Mouse (Mus musculus) forebrain, postnatal 0 days (tissue): Measurements from ENCODE around the gene Camsap1. TPM values are rescaled to one million over a fixed set of nuclear protein-coding genes. Genes with fewer than 3 reads are reported as not detected.

Experiments used
- ATAC-seq: fragments of 200-750 bp; cut with Nextera tagmentation; 2 replicates; pipeline ENCODE4 v1.8.0; 2017; ENCODE audit warnings: mild to moderate bottlenecking, moderate library complexity
- DNase-seq: peaks from one replicate; pipeline ENCODE4 v3.0.0-alpha.2; 2015
- H3K27ac ChIP-seq: fragments of 300-500 bp; sonication (generic); 2 replicates; pipeline ENCODE4 v1.5.1; 2014; ENCODE audit warnings: low read depth, mild to moderate bottlenecking, antibody characterized with exemption, low read length, moderate library complexity, mixed read lengths
- H3K27me3 ChIP-seq: fragments of 300-500 bp; sonication (generic); 2 replicates; pipeline ENCODE4 v1.6.1; 2014; ENCODE audit warnings: mild to moderate bottlenecking, low read length, mixed read lengths; ENCODE audit not compliant: insufficient read depth
- H3K36me3 ChIP-seq: fragments of 300-500 bp; sonication (generic); 2 replicates; pipeline ENCODE4 v1.6.1; 2014; ENCODE audit warnings: mild to moderate bottlenecking, moderate library complexity; ENCODE audit not compliant: insufficient read depth
- H3K4me1 ChIP-seq: fragments of 300-500 bp; sonication (generic); 2 replicates; pipeline ENCODE4 v1.6.1; 2014; ENCODE audit warnings: antibody characterized with exemption; ENCODE audit not compliant: insufficient read depth
- H3K4me2 ChIP-seq: fragments of 300-500 bp; sonication (generic); 2 replicates; pipeline ENCODE4 v1.6.1; 2014; ENCODE audit warnings: low read depth, mild to moderate bottlenecking, moderate library complexity
- H3K4me3 ChIP-seq: fragments of 300-500 bp; sonication (generic); 2 replicates; pipeline ENCODE4 v1.5.1; 2014; ENCODE audit warnings: low read depth, low read length, mixed read lengths
- H3K9ac ChIP-seq: fragments of 300-500 bp; sonication (generic); 2 replicates; pipeline ENCODE4 v1.6.1; 2014; ENCODE audit warnings: mild to moderate bottlenecking
- H3K9me3 ChIP-seq: fragments of 300-500 bp; sonication (generic); 2 replicates; pipeline ENCODE4 v1.6.1; 2016; ENCODE audit warnings: low read length
- CTCF ChIP-seq: sonication (generic); IDR thresholded peaks from 2 replicates; pipeline ENCODE4 v1.5.1; 2016; ENCODE audit warnings: antibody characterized with exemption, control low read depth, low read depth
- WGBS: fragments of 180-500 bp; shearing (Covaris S2); extraction: QIAGEN DNeasy Blood & Tissue Kit; methylation state at CpG from one replicate; pipeline ENCODE4 v1.1.7; 2014; 5-methylcytosine and 5-hydroxymethylcytosine counted together
- polyA plus RNA-seq: library from polyadenylated mRNA; unstranded; fragments of >200 nt; fragmentation: Nextera tagmentation; extraction: Ambion mirVana; gene quantifications from 2 replicates; pipeline ENCODE4 v1.2.1, GENCODE M21; 2015
- total RNA-seq: library from RNA; depleted of rRNA; stranded (reverse); fragments of >200 nt; gene quantifications from 2 replicates; pipeline ENCODE4 v1.2.3, GENCODE M21; 2014

Gene Camsap1
- total and polyA plus RNA-seq, 2 experiments from 2014 or later: 60.0 to 140 TPM

GRCm38 (mm10) chr2:25947950-25948349 is 35.1 kb downstream of the Camsap1 start:
- WGBS: 81% methylated on average over 3 of the region's 3 CpGs
- ATAC-seq: no peak
- no peaks in the 10 kb centered on the region for H3K4me1 ChIP-seq
- peak; percentile 37 for TF ChIP-seq CTCF
- no peak overlapping the region for H3K4me3 ChIP-seq
- H3K27me3 ChIP-seq: no peaks in the 10 kb centered on the region
- H3K36me3 ChIP-seq: peaks cover 53% of the 10 kb centered on the region
- H3K9ac ChIP-seq: no peak overlapping the region
- no peak overlapping the region for H3K4me2 ChIP-seq
- H3K27ac ChIP-seq: no peak overlapping the region
- DNase-seq: no peak
- no peaks in the 10 kb centered on the region for H3K9me3 ChIP-seq

GRCm38 (mm10) chr2:25943822-25944221 is 39.3 kb downstream of the Camsap1 start:
- Histone ChIP-seq H3K4me2 (no peak overlapping the region), H3K4me1 (no peaks in the 10 kb centered on the region), H3K27me3 (no peaks in the 10 kb centered on the region), H3K27ac (no peak overlapping the region), H3K9ac (no peak overlapping the region), H3K9me3 (no peaks in the 10 kb centered on the region), H3K4me3 (no peak overlapping the region), H3K36me3 (peaks cover 60% of the 10 kb centered on the region)
- no peak for DNase-seq
- no peak for ATAC-seq
- TF ChIP-seq CTCF: no peak
- WGBS: 79% methylated on average over 2 of the region's 2 CpGs

GRCm38 (mm10) chr2:25940503-25940902 is 42.6 kb downstream of the Camsap1 start:
- DNase-seq: no peak
- H3K36me3 ChIP-seq: peaks cover 89% of the 10 kb centered on the region
- TF ChIP-seq CTCF: no peak
- 93% methylated on average over 6 of the region's 6 CpGs for WGBS
- H3K4me1 ChIP-seq: no peaks in the 10 kb centered on the region
- no peaks in the 10 kb centered on the region for H3K9me3 ChIP-seq
- H3K9ac ChIP-seq: no peak overlapping the region
- H3K27ac ChIP-seq: no peak overlapping the region
- ATAC-seq: no peak
- H3K4me2 ChIP-seq: no peak overlapping the region
- no peak overlapping the region for H3K4me3 ChIP-seq
- H3K27me3 ChIP-seq: no peaks in the 10 kb centered on the region

GRCm38 (mm10) chr2:25931249-25931859 is 51.7 kb downstream of the Camsap1 start:
- 83% methylated on average over 6 of the region's 6 CpGs for WGBS
- peak; percentile 57 for TF ChIP-seq CTCF
- DNase-seq: peak; percentile 29

GRCm38 (mm10) chr2:25927821-25928220 is 55.3 kb downstream of the Camsap1 start:
- no peak overlapping the region for H3K4me2 ChIP-seq
- DNase-seq (no peak), ATAC-seq (no peak)
- H3K4me1 ChIP-seq: no peaks in the 10 kb centered on the region
- peaks cover 54% of the 10 kb centered on the region for H3K36me3 ChIP-seq
- no peaks in the 10 kb centered on the region for H3K27me3 ChIP-seq
- TF ChIP-seq CTCF: no peak
- no peak overlapping the region for H3K27ac ChIP-seq
- 86% methylated on average over 7 of the region's 7 CpGs for WGBS
- no peak overlapping the region for H3K4me3 ChIP-seq
- H3K9me3 ChIP-seq: no peaks in the 10 kb centered on the region
- H3K9ac ChIP-seq: no peak overlapping the region

More at GRCm38 (mm10) chr2:25931249-25931859, 51.7 kb downstream of the Camsap1 start:
- Histone ChIP-seq H3K4me2 (no peak overlapping the region), H3K36me3 (peaks cover 77% of the 10 kb centered on the region), H3K9me3 (no peaks in the 10 kb centered on the region), H3K9ac (no peak overlapping the region), H3K27ac (no peak overlapping the region), H3K27me3 (no peaks in the 10 kb centered on the region), H3K4me3 (no peak overlapping the region), H3K4me1 (no peaks in the 10 kb centered on the region)
- ATAC-seq: no peak

GRCm38 (mm10) chr2:25924934-25925333 is 58.1 kb downstream of the Camsap1 start:
- ATAC-seq (no peak), DNase-seq (no peak)
- Histone ChIP-seq H3K4me3 (no peak overlapping the region), H3K27ac (no peak overlapping the region), H3K36me3 (peaks cover 28% of the 10 kb centered on the region), H3K4me2 (no peak overlapping the region), H3K4me1 (no peaks in the 10 kb centered on the region), H3K9ac (no peak overlapping the region), H3K27me3 (no peaks in the 10 kb centered on the region), H3K9me3 (no peaks in the 10 kb centered on the region)
- no peak for TF ChIP-seq CTCF
- 95% methylated on average over 4 of the region's 4 CpGs for WGBS

- Histone ChIP-seq H3K4me1 (no peaks in the 10 kb centered on the region), H3K27ac (no peak overlapping the region), H3K4me3 (no peak overlapping the region), H3K4me2 (no peak overlapping the region), H3K36me3 (peaks cover 21% of the 10 kb centered on the region), H3K9me3 (no peaks in the 10 kb centered on the region), H3K27me3 (no peaks in the 10 kb centered on the region), H3K9ac (no peak overlapping the region)
- no peak for TF ChIP-seq CTCF
- ATAC-seq (no peak), DNase-seq (no peak)
- WGBS: 82% methylated on average over 2 of the region's 2 CpGs
Measured at GRCm38 (mm10) chr2:25923799-25924198, 59.3 kb downstream of the Camsap1 start.
